Mouse (Mus musculus) limb, embryonic 11.5 days (tissue): Measurements from ENCODE around the gene S100a6. TPM values are rescaled to one million over a fixed set of nuclear protein-coding genes. Genes with fewer than 3 reads are reported as not detected.

Source experiments
- ATAC-seq: fragments of 200-750 bp; cut with Nextera tagmentation; 2 replicates; pipeline ENCODE4 v1.8.0; 2017; ENCODE audit warnings: low read depth; ENCODE audit not compliant: insufficient number of reproducible peaks, low FRiP score, low TSS enrichment
- DNase-seq: peaks from one replicate; pipeline ENCODE4 v3.0.0-alpha.2; 2015; ENCODE audit warnings: low spot score
- H3K27ac ChIP-seq: fragments of 300-500 bp; sonication (generic); replicated peaks from 2 replicates; pipeline ENCODE4 v1.5.1; 2014; ENCODE audit warnings: low read depth, mild to moderate bottlenecking, low read length
- H3K27me3 ChIP-seq: fragments of 300-500 bp; sonication (generic); 2 replicates; pipeline ENCODE4 v1.6.1; 2014; ENCODE audit warnings: mild to moderate bottlenecking, low read length, mixed read lengths; ENCODE audit not compliant: control insufficient read depth, insufficient read depth
- H3K36me3 ChIP-seq: fragments of 300-500 bp; sonication (generic); 2 replicates; pipeline ENCODE4 v1.6.1; 2014; ENCODE audit warnings: mild to moderate bottlenecking, low read length, moderate library complexity, mixed read lengths; ENCODE audit not compliant: control insufficient read depth, insufficient read depth
- H3K4me1 ChIP-seq: fragments of 300-500 bp; sonication (generic); 2 replicates; pipeline ENCODE4 v1.6.1; 2014; ENCODE audit warnings: low read length, mixed read lengths; ENCODE audit not compliant: control insufficient read depth, insufficient read depth
- H3K4me2 ChIP-seq: fragments of 300-500 bp; sonication (generic); 2 replicates; pipeline ENCODE4 v1.6.1; 2014; ENCODE audit warnings: low read depth, mild to moderate bottlenecking, moderate library complexity; ENCODE audit not compliant: severe bottlenecking
- H3K4me3 ChIP-seq: fragments of 300-500 bp; sonication (generic); 2 replicates; pipeline ENCODE4 v1.5.1; 2014; ENCODE audit warnings: low read depth, low read length
- H3K9ac ChIP-seq: fragments of 300-500 bp; sonication (generic); 2 replicates; pipeline ENCODE4 v1.6.1; 2014; ENCODE audit warnings: mild to moderate bottlenecking, low read length
- H3K9me3 ChIP-seq: fragments of 300-500 bp; sonication (generic); 2 replicates; pipeline ENCODE4 v1.6.1; 2016; ENCODE audit warnings: low read length; ENCODE audit not compliant: control insufficient read depth
- WGBS: fragments of 180-500 bp; shearing (Covaris S2); extraction: QIAGEN DNeasy Blood & Tissue Kit; methylation state at CpG from one replicate; pipeline ENCODE4 v1.1.7; 2014; 5-methylcytosine and 5-hydroxymethylcytosine counted together
- polyA plus RNA-seq: library from polyadenylated mRNA; unstranded; fragments of >200 nt; fragmentation: Nextera tagmentation; extraction: Ambion mirVana; gene quantifications from 2 replicates; pipeline ENCODE4 v1.2.1, GENCODE M21; 2014

S100a6 gene
- 14.5 and 17.5 TPM in 2 replicates for polyA plus RNA-seq

GRCm38 (mm10) chr3:90612728-90613291 is at the start of gene S100a6:
S100a6 (plus strand) TSS chr3:90612882.
- under 1% methylated on average over 23 of the region's 23 CpGs for WGBS
- H3K27ac ChIP-seq, result no peak within 1 kb of the TSS
- no peaks in the 10 kb centered on the region for H3K9me3 ChIP-seq

GRCm38 (mm10) chr3:90574691-90575090 is 38.0 kb upstream of the S100a6 start:
- ATAC-seq, result no peak
- Histone ChIP-seq H3K27me3 (no peaks in the 10 kb centered on the region), H3K4me2 (no peak overlapping the region), H3K4me1 (no peaks in the 10 kb centered on the region), H3K4me3 (no peak overlapping the region), H3K9me3 (no peaks in the 10 kb centered on the region), H3K9ac (no peak overlapping the region), H3K27ac (no peak overlapping the region), H3K36me3 (no peaks in the 10 kb centered on the region)
- WGBS, result 84% methylated on average over 5 of the region's 5 CpGs
- no peak for DNase-seq

More at GRCm38 (mm10) chr3:90612728-90613291, at the start of gene S100a6:
- Histone ChIP-seq H3K36me3 (no peaks in the 10 kb centered on the region), H3K4me2 (peak within 1 kb of the TSS; percentile 74), H3K4me3 (peak within 1 kb of the TSS; percentile 32), H3K9ac (peak within 1 kb of the TSS; percentile 32; the same call in 1 of the 2 replicates), H3K4me1 (no peaks in the 10 kb centered on the region), H3K27me3 (no peaks in the 10 kb centered on the region; the same call in 1 of the 2 replicates)
- ATAC-seq (peak; percentile 71), DNase-seq (peak; percentile 78)

GRCm38 (mm10) chr3:90575320-90575719 is 37.4 kb upstream of the S100a6 start:
- Histone ChIP-seq H3K9ac (no peak overlapping the region), H3K27ac (no peak overlapping the region), H3K4me3 (no peak overlapping the region), H3K36me3 (no peaks in the 10 kb centered on the region), H3K4me1 (no peaks in the 10 kb centered on the region), H3K4me2 (no peak overlapping the region), H3K27me3 (no peaks in the 10 kb centered on the region), H3K9me3 (no peaks in the 10 kb centered on the region)
- DNase-seq (no peak), ATAC-seq (no peak)
- 90% methylated on average over 3 of the region's 3 CpGs for WGBS

GRCm38 (mm10) chr3:90576351-90577001 is 36.2 kb upstream of the S100a6 start:
- ATAC-seq (no peak), DNase-seq (no peak)
- H3K27ac ChIP-seq, result no peak overlapping the region
- WGBS, result 73% methylated on average over 10 of the region's 10 CpGs
- H3K9ac ChIP-seq, result no peak overlapping the region
- H3K27me3 ChIP-seq, result no peaks in the 10 kb centered on the region
- H3K4me3 ChIP-seq, result no peak overlapping the region
- no peaks in the 10 kb centered on the region for H3K9me3 ChIP-seq
- H3K36me3 ChIP-seq, result no peaks in the 10 kb centered on the region
- no peak overlapping the region for H3K4me2 ChIP-seq
- no peaks in the 10 kb centered on the region for H3K4me1 ChIP-seq

GRCm38 (mm10) chr3:90579433-90579832 is 33.2 kb upstream of the S100a6 start:
- DNase-seq, result no peak

GRCm38 (mm10) chr3:90581141-90581540 is 31.5 kb upstream of the S100a6 start:
- Histone ChIP-seq H3K9ac (no peak overlapping the region), H3K4me1 (no peaks in the 10 kb centered on the region), H3K36me3 (no peaks in the 10 kb centered on the region), H3K4me2 (no peak overlapping the region), H3K27me3 (no peaks in the 10 kb centered on the region), H3K27ac (no peak overlapping the region), H3K4me3 (no peak overlapping the region), H3K9me3 (no peaks in the 10 kb centered on the region)
- ATAC-seq (0 out of 2 replicates have a peak, but pooled peaks have one; percentile 38), DNase-seq (no peak)
- WGBS, result 95% methylated on average over 5 of the region's 5 CpGs

More at GRCm38 (mm10) chr3:90579433-90579832, 33.2 kb upstream of the S100a6 start:
- Histone ChIP-seq H3K4me3 (no peak overlapping the region), H3K4me1 (no peaks in the 10 kb centered on the region), H3K9ac (no peak overlapping the region), H3K36me3 (no peaks in the 10 kb centered on the region), H3K9me3 (no peaks in the 10 kb centered on the region), H3K27me3 (no peaks in the 10 kb centered on the region), H3K27ac (no peak overlapping the region), H3K4me2 (no peak overlapping the region)
- ATAC-seq, result no peak
- WGBS, result 74% methylated on average over 7 of the region's 7 CpGs

GRCm38 (mm10) chr3:90582156-90582555 is 30.5 kb upstream of the S100a6 start:
- H3K36me3 ChIP-seq, result no peaks in the 10 kb centered on the region
- no peaks in the 10 kb centered on the region for H3K27me3 ChIP-seq
- no peaks in the 10 kb centered on the region for H3K4me1 ChIP-seq
- H3K4me3 ChIP-seq, result no peak overlapping the region
- no peak overlapping the region for H3K9ac ChIP-seq
- DNase-seq, result peak; percentile 50
- H3K9me3 ChIP-seq, result no peaks in the 10 kb centered on the region
- H3K27ac ChIP-seq, result no peak overlapping the region
- no peak overlapping the region for H3K4me2 ChIP-seq
- no peak for ATAC-seq
- WGBS, result 91% methylated on average over 1 of the region's 1 CpGs

GRCm38 (mm10) chr3:90582556-90582955 is 30.1 kb upstream of the S100a6 start:
- no peak for DNase-seq
- no peak for ATAC-seq
- H3K27me3 ChIP-seq, result no peaks in the 10 kb centered on the region
- no peaks in the 10 kb centered on the region for H3K4me1 ChIP-seq
- no peak overlapping the region for H3K4me3 ChIP-seq
- no peaks in the 10 kb centered on the region for H3K36me3 ChIP-seq
- H3K27ac ChIP-seq, result no peak overlapping the region
- no peak overlapping the region for H3K9ac ChIP-seq
- no peak overlapping the region for H3K4me2 ChIP-seq
- H3K9me3 ChIP-seq, result no peaks in the 10 kb centered on the region
- WGBS, result 83% methylated on average over 4 of the region's 4 CpGs
